Mouse (Mus musculus): Measurements from ENCODE around the gene Ddx23. TPM values are rescaled to one million over a fixed set of nuclear protein-coding genes. Genes with fewer than 3 reads are reported as not detected.

Gene Ddx23
- polyA plus RNA-seq, 1 experiment, result 53.4 TPM

DNA sequence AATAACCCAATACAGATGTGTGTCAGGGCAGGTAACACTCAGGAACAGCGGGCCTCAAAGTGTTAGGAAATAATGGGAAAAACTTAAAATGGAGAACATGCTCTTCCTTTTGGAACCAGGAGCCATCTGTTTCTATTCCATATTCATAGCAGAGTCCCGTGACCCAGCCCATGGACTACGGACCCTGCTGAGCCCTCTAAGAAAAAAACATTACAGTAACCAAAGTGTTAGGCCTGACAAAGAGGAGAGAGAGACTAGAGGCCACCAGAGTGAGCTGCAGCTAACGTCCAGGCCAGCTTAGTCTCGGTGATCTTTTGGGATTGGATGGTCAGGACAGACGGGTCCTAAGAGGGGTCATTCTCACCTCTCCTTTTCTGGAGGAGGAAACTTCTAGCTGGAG lies 47.7 kb downstream of the Ddx23 start:
- H3K27ac ChIP-seq (ENCODE audit: insufficient read depth, low read length), result no peak overlapping the region
- no peaks in the 10 kb centered on the region; the same call in 1 of the 2 replicates for H3K4me1 ChIP-seq (ENCODE audit: control insufficient read depth, insufficient read depth, low read length)
- TF ChIP-seq CTCF (IDR thresholded peaks at IDR 0.05; ENCODE audit: extremely low read depth, insufficient read depth, low read length), result no peak
- no peak for TF ChIP-seq POLR2A (IDR thresholded peaks at IDR 0.05; ENCODE audit: extremely low read depth, insufficient read depth, low read length)
- H3K4me3 ChIP-seq (ENCODE audit: insufficient read depth, low read length), result no peak overlapping the region

DNA sequence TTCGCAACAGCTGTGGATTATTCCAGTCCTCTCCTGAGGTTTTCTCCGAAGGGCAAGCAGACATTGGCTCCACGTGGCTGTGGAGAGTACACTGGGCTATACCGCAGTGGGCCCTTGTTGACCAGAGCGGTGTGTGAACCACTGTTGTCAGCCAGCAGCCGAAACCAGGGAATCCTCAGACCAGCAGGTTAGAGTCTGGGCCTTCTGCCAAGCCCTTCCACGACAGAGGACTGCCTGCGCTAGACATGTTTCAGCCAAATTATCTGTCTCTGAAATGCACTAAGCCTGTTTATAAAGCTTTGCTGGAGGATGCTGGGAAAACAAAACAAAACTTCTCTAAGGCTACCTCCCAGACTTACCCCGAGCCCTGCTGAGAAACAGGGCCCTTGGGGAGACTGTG lies 48.1 kb downstream of the Ddx23 start:
- no peak for TF ChIP-seq CTCF (IDR thresholded peaks at IDR 0.05; ENCODE audit: extremely low read depth, insufficient read depth, low read length)
- no peak for TF ChIP-seq POLR2A (IDR thresholded peaks at IDR 0.05; ENCODE audit: extremely low read depth, insufficient read depth, low read length)
- Histone ChIP-seq H3K4me3 (ENCODE audit: insufficient read depth, low read length) (no peak overlapping the region), H3K27ac (ENCODE audit: insufficient read depth, low read length) (no peak overlapping the region), H3K4me1 (ENCODE audit: control insufficient read depth, insufficient read depth, low read length) (no peaks in the 10 kb centered on the region; the same call in 1 of the 2 replicates)

DNA sequence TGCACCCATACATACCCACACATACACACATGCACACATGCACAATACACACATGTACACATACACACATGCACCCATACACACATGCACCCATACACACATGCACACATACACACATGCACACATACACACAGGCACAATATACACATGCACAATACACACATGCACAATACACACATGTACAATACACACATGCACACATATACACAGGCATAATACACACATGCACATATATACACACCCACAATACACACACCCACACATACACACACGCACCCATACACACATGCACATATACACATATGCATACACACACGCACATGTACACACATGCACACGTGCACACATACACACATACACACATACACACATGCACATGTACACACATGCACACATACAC lies 50.5 kb downstream of the Ddx23 start:
- no peak overlapping the region for H3K27ac ChIP-seq (ENCODE audit: insufficient read depth, low read length)
- no peak overlapping the region for H3K4me3 ChIP-seq (ENCODE audit: insufficient read depth, low read length)
- H3K4me1 ChIP-seq (ENCODE audit: control insufficient read depth, insufficient read depth, low read length), result peaks cover 2% of the 10 kb centered on the region; the same call in 1 of the 2 replicates
- no peak for TF ChIP-seq CTCF (IDR thresholded peaks at IDR 0.05; ENCODE audit: extremely low read depth, insufficient read depth, low read length)
- TF ChIP-seq POLR2A (IDR thresholded peaks at IDR 0.05; ENCODE audit: extremely low read depth, insufficient read depth, low read length), result no peak

DNA sequence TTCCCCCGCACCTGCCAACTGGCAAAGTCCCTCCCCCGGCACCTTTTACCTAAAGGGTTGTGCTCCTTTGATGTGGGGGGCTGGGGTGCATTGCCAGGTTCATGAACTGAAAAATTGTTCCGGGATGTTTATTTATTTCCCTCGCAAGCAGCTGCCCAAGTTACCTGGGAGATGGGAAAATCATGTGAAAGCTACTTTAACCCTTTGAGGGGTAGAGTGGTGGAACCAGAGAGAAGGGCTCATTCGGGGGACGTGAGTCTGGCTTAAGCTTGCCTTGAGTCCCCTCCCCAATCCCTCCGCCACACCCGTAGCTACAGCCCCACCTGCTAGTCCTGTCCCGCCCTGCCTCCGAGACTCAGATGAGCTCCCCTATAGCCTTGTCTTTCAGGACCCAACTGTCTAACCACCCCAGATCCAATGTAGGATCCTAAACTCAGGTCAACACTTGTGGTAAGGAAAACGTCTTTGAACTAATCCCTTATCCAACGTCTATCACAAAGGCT lies 52.5 kb downstream of the Ddx23 start:
- TF ChIP-seq POLR2A (IDR thresholded peaks at IDR 0.05; ENCODE audit: extremely low read depth, insufficient read depth, low read length) (no peak), CTCF (IDR thresholded peaks at IDR 0.05; ENCODE audit: extremely low read depth, insufficient read depth, low read length) (no peak)
- Histone ChIP-seq H3K27ac (ENCODE audit: insufficient read depth, low read length) (no peak overlapping the region; the same call in 1 of the 2 replicates), H3K4me3 (ENCODE audit: insufficient read depth, low read length) (peak overlapping the region; percentile 99), H3K4me1 (ENCODE audit: control insufficient read depth, insufficient read depth, low read length) (peaks cover 2% of the 10 kb centered on the region; the same call in 1 of the 2 replicates)

DNA sequence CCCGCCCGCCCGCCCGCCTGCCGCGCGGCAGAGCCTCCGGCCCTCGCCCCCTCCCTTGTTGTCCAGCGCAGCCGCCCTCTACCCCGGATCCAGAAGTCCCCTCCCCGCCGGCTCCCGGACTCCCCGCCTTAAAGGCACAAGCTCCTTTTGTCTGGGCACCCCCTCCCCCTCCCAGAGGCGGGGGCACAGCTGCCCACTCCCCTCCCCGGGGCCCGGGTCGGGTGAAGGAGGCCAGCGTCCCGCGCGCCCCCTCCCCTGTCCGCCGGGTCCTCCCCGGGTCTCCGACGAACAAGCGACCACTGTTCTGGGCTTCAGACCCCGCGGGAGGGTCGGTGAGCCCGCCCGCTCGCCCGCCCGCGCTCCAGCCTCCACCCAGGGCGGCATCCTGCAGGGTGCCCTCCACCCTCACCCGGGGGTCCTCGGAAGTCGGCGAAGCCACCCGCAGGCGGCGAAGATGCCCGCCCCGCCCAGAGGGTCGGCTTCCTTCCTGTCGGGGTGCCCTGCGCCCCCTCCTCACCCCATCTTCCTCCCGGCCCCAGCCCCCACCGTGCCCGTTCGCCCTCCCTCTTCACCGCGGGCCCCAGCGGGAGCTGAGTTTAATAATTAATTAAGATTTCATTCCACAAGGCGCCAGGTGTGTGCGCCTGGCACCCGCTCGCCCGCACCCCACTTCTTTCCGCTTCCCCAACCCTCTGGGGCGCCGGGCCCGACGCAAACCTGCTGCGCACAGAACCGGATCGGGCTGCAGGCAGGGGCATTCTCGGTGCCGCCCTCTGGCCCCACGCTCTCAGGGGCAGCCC lies 53.2 kb downstream of the Ddx23 start, which contains the start of gene Adcy6:
Gene Adcy6 (minus strand): TSS at position 746 of the 800 bp plus-strand sequence.
- no peak for TF ChIP-seq POLR2A (IDR thresholded peaks at IDR 0.05; ENCODE audit: extremely low read depth, insufficient read depth, low read length)
- TF ChIP-seq CTCF (IDR thresholded peaks at IDR 0.05; ENCODE audit: extremely low read depth, insufficient read depth, low read length), result no peak
- Histone ChIP-seq H3K27ac (ENCODE audit: insufficient read depth, low read length) (peak within 1 kb of the TSS; percentile 73; the same call in 1 of the 2 replicates), H3K4me1 (ENCODE audit: control insufficient read depth, insufficient read depth, low read length) (peaks cover 2% of the 10 kb centered on the region; the same call in 1 of the 2 replicates)

DNA sequence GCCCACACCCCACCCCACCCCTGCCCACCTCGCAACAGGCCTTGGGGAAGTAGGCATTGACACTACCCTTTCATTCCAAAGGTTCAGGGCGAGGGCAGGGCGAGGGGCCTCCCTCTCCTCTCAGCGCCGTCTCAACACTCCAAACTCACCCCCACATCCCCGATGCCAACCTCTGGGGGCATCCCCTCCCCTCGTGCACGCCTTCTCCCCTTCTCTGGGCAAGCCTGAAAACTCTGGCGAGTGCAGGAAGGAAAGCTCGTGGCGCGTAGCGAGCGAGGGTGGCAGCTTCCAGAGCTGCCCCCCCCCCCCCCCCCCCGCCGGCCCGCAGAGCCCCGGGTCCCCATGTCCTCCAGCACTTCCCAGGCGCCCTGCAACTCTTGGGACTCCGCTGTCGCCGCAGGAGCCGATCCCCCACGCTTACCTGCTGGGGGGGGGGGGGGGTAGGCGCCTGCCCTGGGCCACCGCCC lies 53.9 kb downstream of the Ddx23 start:
- TF ChIP-seq POLR2A (IDR thresholded peaks at IDR 0.05; ENCODE audit: extremely low read depth, insufficient read depth, low read length) (no peak), CTCF (IDR thresholded peaks at IDR 0.05; ENCODE audit: extremely low read depth, insufficient read depth, low read length) (no peak)
- no peak overlapping the region for H3K27ac ChIP-seq (ENCODE audit: insufficient read depth, low read length)
- H3K4me3 ChIP-seq (ENCODE audit: insufficient read depth, low read length), result peak overlapping the region; percentile 99
- H3K4me1 ChIP-seq (ENCODE audit: control insufficient read depth, insufficient read depth, low read length), result peaks cover 2% of the 10 kb centered on the region; the same call in 1 of the 2 replicates

More for the DNA sequence above, 53.2 kb downstream of the Ddx23 start, which contains the start of gene Adcy6:
- peak within 1 kb of the TSS; percentile 99 for H3K4me3 ChIP-seq (ENCODE audit: insufficient read depth, low read length)

DNA sequence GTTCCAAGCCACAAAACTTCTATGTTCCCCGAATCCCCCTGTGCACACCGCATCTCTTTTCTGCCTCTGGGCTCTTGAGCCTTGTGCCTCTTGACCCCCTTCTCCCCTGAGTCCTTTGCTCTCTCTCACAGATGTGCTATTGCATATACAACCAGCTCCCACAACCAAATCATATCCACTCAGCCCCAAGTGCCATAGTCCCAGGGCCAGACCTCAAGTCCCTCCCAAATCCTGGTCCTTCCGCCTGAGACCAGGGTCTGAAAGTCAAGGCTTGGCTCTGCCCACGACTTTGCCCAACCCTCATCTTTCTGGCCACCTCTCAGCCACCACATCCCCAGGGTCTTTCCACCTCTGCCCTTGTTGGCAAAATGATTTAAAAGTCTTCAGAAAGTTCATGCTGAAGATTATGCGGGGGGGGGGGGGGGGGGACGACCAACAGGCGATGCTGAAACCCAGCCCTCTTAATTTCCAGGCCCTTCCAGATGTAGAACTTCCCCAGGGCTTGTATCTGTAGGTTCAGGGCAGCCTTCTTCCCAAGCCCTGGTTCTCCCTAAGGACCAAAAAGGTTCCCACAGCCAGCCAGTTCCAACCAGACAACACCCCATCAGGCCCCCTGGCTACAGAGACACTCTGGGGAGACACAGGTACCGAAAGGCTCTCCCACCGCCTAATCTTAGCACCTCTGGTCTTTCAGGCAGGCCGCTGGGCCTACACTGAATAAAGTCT lies 54.5 kb downstream of the Ddx23 start:
- Histone ChIP-seq H3K4me3 (ENCODE audit: insufficient read depth, low read length) (peak overlapping the region; percentile 99), H3K4me1 (ENCODE audit: control insufficient read depth, insufficient read depth, low read length) (peaks cover 4% of the 10 kb centered on the region; the same call in 1 of the 2 replicates), H3K27ac (ENCODE audit: insufficient read depth, low read length) (no peak overlapping the region)
- TF ChIP-seq CTCF (IDR thresholded peaks at IDR 0.05; ENCODE audit: extremely low read depth, insufficient read depth, low read length) (no peak), POLR2A (IDR thresholded peaks at IDR 0.05; ENCODE audit: extremely low read depth, insufficient read depth, low read length) (no peak)

DNA sequence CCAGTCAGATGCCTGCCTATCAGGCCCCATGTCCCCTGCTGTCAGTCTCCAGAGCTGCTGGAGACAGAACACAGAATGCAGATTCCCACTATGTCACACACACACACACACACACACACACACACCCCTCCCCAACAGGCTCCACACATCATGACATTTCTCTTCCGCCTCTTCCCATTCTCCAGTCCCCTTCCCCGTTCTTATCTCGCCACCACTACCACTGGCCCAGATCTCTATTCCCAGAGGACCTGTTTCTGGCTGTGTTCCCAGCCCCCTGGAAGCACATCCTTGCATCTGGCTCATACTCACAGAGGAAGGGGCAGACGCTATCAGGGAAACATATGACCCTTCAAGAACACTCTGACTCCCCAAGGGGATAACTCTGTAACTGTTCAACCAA lies 55.1 kb downstream of the Ddx23 start:
- Histone ChIP-seq H3K4me3 (ENCODE audit: insufficient read depth, low read length) (no peak overlapping the region), H3K4me1 (ENCODE audit: control insufficient read depth, insufficient read depth, low read length) (peaks cover 4% of the 10 kb centered on the region; the same call in 1 of the 2 replicates), H3K27ac (ENCODE audit: insufficient read depth, low read length) (no peak overlapping the region)
- TF ChIP-seq CTCF (IDR thresholded peaks at IDR 0.05; ENCODE audit: extremely low read depth, insufficient read depth, low read length) (no peak), POLR2A (IDR thresholded peaks at IDR 0.05; ENCODE audit: extremely low read depth, insufficient read depth, low read length) (no peak)

DNA sequence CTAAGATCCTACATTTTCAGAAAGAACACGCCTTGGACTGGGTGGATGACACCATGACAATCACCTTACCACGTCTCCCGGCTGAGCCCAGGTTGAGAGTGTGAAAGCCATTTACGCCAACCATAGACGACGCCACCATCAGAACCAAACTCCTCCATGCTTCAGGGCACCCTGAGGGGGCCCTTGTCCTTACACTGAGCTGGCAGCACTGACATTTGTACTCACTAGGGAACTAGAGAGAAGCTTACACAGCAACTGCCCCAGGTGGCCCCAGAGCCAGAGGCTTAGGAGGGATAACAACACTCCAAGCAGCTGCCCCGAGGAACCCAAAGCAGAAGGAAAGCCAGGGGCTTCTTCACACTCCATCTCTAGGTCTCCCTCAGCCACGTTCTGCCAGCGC lies 56.0 kb downstream of the Ddx23 start:
- Histone ChIP-seq H3K27ac (ENCODE audit: insufficient read depth, low read length) (no peak overlapping the region), H3K4me3 (ENCODE audit: insufficient read depth, low read length) (no peak overlapping the region), H3K4me1 (ENCODE audit: control insufficient read depth, insufficient read depth, low read length) (peaks cover 4% of the 10 kb centered on the region; the same call in 1 of the 2 replicates)
- TF ChIP-seq POLR2A (IDR thresholded peaks at IDR 0.05; ENCODE audit: extremely low read depth, insufficient read depth, low read length), result no peak
- no peak for TF ChIP-seq CTCF (IDR thresholded peaks at IDR 0.05; ENCODE audit: extremely low read depth, insufficient read depth, low read length)
